Comparison of ENCODE assay signal across 20 mouse cellular contexts in the genomic region with DNA sequence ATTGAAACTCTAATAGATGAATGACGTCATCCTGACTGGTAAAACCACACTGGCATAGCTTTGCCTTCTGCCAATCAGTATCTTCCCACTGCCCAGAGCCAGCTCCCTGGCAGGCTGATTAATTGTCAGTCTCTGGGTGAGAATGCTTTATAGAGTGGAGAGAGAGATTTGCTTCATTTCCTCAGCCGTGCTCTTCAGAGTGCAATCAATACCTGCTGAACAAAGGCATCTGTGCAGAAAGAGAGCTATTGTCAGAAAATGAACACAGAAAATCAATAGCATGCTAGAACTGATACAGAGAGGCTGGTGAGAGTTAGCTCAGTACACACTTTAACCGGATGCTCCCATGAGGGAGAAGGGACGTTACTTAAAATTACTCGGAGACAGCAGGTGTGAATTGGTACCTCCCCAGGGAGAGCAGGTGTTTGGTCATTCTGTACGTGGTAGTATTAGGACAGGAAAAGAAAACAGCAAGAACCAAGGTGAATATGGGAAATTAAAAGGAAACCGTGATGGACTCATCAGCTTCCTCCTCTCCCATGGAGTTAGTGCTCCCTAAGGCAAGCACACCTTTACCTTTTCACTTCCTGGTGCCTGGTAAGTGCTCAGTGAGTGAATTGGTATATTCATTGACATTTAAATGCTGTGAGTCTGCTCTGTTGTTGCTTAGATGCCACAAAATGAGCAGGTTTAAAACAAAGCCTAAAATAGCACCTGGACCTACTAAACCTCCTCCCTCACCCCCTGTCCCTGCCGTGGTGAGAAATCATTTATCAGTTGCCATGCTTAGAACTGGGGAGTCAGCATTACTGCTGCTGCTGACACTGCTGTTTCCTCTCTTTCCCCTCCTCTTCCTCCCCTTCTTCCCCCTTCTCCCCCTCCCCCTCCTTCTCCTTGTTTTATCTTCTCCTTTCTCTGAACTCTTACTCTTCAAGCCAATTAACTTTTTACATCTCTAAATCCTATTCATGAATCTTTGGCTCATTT. TPM values are rescaled to one million over a fixed set of nuclear protein-coding genes. Genes with fewer than 3 reads are reported as not detected.
DNase-seq lines count a peak whose midpoint lies in the region; ATAC-seq and TF ChIP-seq lines count a peak whose summit lies in the region.
"Had no signal": no experiment of that assay in that cellular context is flagged by ENCODE, and none has a peak within 500 bp of the region (broad histone marks: within the 10 kb centered on the region; RNA-seq: fewer than 3 reads in every experiment).

No protein-coding gene starts in this region.

- TF ChIP-seq CTCF in brain, embryonic 14.5 days (IDR thresholded peaks at IDR 0.05; ENCODE audit: borderline replicate concordance, extremely low read depth, insufficient read depth, insufficient read length) = no peak

- no peaks in the 10 kb centered on the region for H3K9me3 ChIP-seq in hindbrain, embryonic 15.5 days
- H3K9me3 ChIP-seq in neural tube, embryonic 13.5 days = no peaks in the 10 kb centered on the region
- H3K9me3 ChIP-seq: limb, embryonic 10.5 days; liver, embryonic 13.5 days; midbrain, embryonic 12.5 days had no signal

- DNase-seq in heart, adult 11 months = peak; percentile 22
- DNase-seq in heart, postnatal 36 days = no peak
- DNase-seq in brain, embryonic 14.5 days (ENCODE audit: low read depth) = peak; percentile 61
- no peak for DNase-seq in right cerebral cortex, adult 18-20 months
- no peak for DNase-seq in urinary bladder, postnatal 10 days (ENCODE audit: low spot score)
- DNase-seq in gastrocnemius, postnatal 4 days (ENCODE audit: low spot score in 2 of 2) = no peak
- DNase-seq: adrenal gland, postnatal 36 days; gastrocnemius, postnatal 25 days; kidney, postnatal 10 days; layer of hippocampus, postnatal 36 days; liver, embryonic 13.5 days; lung, postnatal 10 days; thymus, adult 18-20 months had no signal

- H3K4me1 ChIP-seq in hindbrain, embryonic 15.5 days (replicated peaks) = peaks cover 8% of the 10 kb centered on the region; the same call in 1 of the 2 replicates
- H3K4me1 ChIP-seq in neural tube, embryonic 13.5 days (replicated peaks) = no peaks in the 10 kb centered on the region; the same call in 1 of the 2 replicates
- H3K4me1 ChIP-seq: limb, embryonic 10.5 days; midbrain, embryonic 12.5 days had no signal

- H3K27me3 ChIP-seq in hindbrain, embryonic 15.5 days = no peaks in the 10 kb centered on the region
- H3K27me3 ChIP-seq in neural tube, embryonic 13.5 days = no peaks in the 10 kb centered on the region
- H3K27me3 ChIP-seq: liver, embryonic 13.5 days; midbrain, embryonic 12.5 days had no signal

- H3K9ac ChIP-seq in hindbrain, embryonic 15.5 days = no peak overlapping the region
- no peak overlapping the region for H3K9ac ChIP-seq in neural tube, embryonic 13.5 days
- H3K9ac ChIP-seq: liver, embryonic 13.5 days; midbrain, embryonic 12.5 days had no signal

- no peak overlapping the region for H3K4me2 ChIP-seq in hindbrain, embryonic 15.5 days
- H3K4me2 ChIP-seq in neural tube, embryonic 13.5 days = no peak overlapping the region
- H3K4me2 ChIP-seq: liver, embryonic 13.5 days; midbrain, embryonic 12.5 days had no signal

- ATAC-seq in hindbrain, embryonic 15.5 days (ENCODE audit: low FRiP score, low read depth) = peak; percentile 90
- peak; percentile 91 for ATAC-seq in neural tube, embryonic 13.5 days (ENCODE audit: low read depth)
- ATAC-seq: CD4-positive, CD25-positive, alpha-beta regulatory T cell, adult 4 months; inflammation-experienced regulatory T-cells, adult 6 months had no signal

- intact Hi-C loops in heart, postnatal 36 days (cut with DNase I) = no loop called here

- no peak for TF ChIP-seq POLR2A in brain, embryonic 14.5 days (IDR thresholded peaks at IDR 0.05; ENCODE audit: borderline replicate concordance, extremely low read depth, insufficient read depth, insufficient read length, poor library complexity, severe bottlenecking)

- no peak overlapping the region for H3K4me3 ChIP-seq in hindbrain, embryonic 15.5 days
- H3K4me3 ChIP-seq in neural tube, embryonic 13.5 days = no peak overlapping the region
- H3K4me3 ChIP-seq: erythroblast, embryonic 14.5 days; limb, embryonic 10.5 days; liver, embryonic 13.5 days; midbrain, embryonic 12.5 days had no signal

- H3K36me3 ChIP-seq in hindbrain, embryonic 15.5 days = no peaks in the 10 kb centered on the region
- no peaks in the 10 kb centered on the region for H3K36me3 ChIP-seq in neural tube, embryonic 13.5 days
- H3K36me3 ChIP-seq: limb, embryonic 10.5 days; liver, embryonic 13.5 days; midbrain, embryonic 12.5 days had no signal

- WGBS in hindbrain, embryonic 15.5 days = 39% methylated on average over 8 of the region's 8 CpGs
- WGBS in neural tube, embryonic 13.5 days = 44% methylated on average over 8 of the region's 8 CpGs

- peak overlapping the region; percentile 66 for H3K27ac ChIP-seq in hindbrain, embryonic 15.5 days (replicated peaks)
- H3K27ac ChIP-seq in neural tube, embryonic 13.5 days (replicated peaks) = peak overlapping the region; percentile 52; the same call in 1 of the 2 replicates
- H3K27ac ChIP-seq: limb, embryonic 10.5 days; liver, embryonic 13.5 days; midbrain, embryonic 12.5 days had no signal

RNA-seq across cellular contexts. Expression of a gene that starts 38.9 kb away (rescaled TPM):
- total RNA-seq in heart, postnatal 36 days (2021) = 1 to 10 TPM; 6.7 to 7.5 TPM
- 33.9 and 37.2 TPM in 2 replicates for polyA plus RNA-seq in brain, embryonic 14.5 days (2012; rRNA removed)
- 27.5 and 30.9 TPM in 2 replicates for polyA plus RNA-seq in hindbrain, embryonic 15.5 days (2015; fragmentation: Nextera tagmentation; extraction: Ambion mirVana)
- polyA plus RNA-seq in neural tube, embryonic 13.5 days (2015; fragmentation: Nextera tagmentation; extraction: Ambion mirVana) = 38.3 and 42.7 TPM in 2 replicates
- 10 to 100 TPM; 14.4 to 24.7 TPM for total RNA-seq in gastrocnemius, postnatal 4 days (2021)

Comparison
In these comparisons a context has a peak if more than half of its experiments do, and no peak if none do; other contexts are left out.
1. DNase-seq: peak in heart, adult 11 months (single experiment) and brain, embryonic 14.5 days (single experiment); none in heart, postnatal 36 days (0 of 2), right cerebral cortex, adult 18-20 months (single experiment), urinary bladder, postnatal 10 days (single experiment) and gastrocnemius, postnatal 4 days (0 of 2).